Mouse (Mus musculus) myocyte (in vitro differentiated cells): ENCODE results near the gene Pdhx.

Source experiments
- CEBPB ChIP-seq: IDR thresholded peaks from 2 replicates; pipeline ENCODE4 v1.6.1; 2011; ENCODE audit warnings: mild to moderate bottlenecking, moderate library complexity; ENCODE audit not compliant: poor library complexity, insufficient read depth, severe bottlenecking
- MAX ChIP-seq: IDR thresholded peaks from one replicate; pipeline ENCODE4 v1.6.1; 2011; ENCODE audit warnings: low read depth, mild to moderate bottlenecking, control low read depth
- MYOG ChIP-seq, 3 experiments: IDR thresholded peaks; one replicate each; pipeline ENCODE4 v1.6.1; 2011; ENCODE audit warnings: control low read depth in 2 of 3, low read depth in 2 of 3, mild to moderate bottlenecking in 2 of 3; ENCODE audit not compliant: insufficient read length in 2 of 3, control insufficient read depth in 1 of 3, insufficient read depth in 1 of 3
- POLR2A ChIP-seq: IDR thresholded peaks from one replicate; pipeline ENCODE4 v1.6.1; 2011; ENCODE audit warnings: low read depth, mild to moderate bottlenecking, control low read depth, moderate library complexity; ENCODE audit not compliant: insufficient read length
- POLR2AphosphoS2 ChIP-seq: IDR thresholded peaks from one replicate; pipeline ENCODE4 v1.6.1; 2011; ENCODE audit warnings: low read depth, control low read depth; ENCODE audit not compliant: insufficient read length
- REST ChIP-seq: IDR thresholded peaks from one replicate; pipeline ENCODE4 v1.6.1; 2011; ENCODE audit warnings: mild to moderate bottlenecking, control low read depth, moderate library complexity; ENCODE audit not compliant: insufficient read depth, insufficient read length
- TCF12 ChIP-seq: IDR thresholded peaks from one replicate; pipeline ENCODE4 v1.6.1; 2011; ENCODE audit warnings: mild to moderate bottlenecking, control low read depth; ENCODE audit not compliant: poor library complexity, insufficient read depth, severe bottlenecking
- TCF3 ChIP-seq: IDR thresholded peaks from one replicate; pipeline ENCODE4 v1.6.1; 2011; ENCODE audit warnings: low read depth, control low read depth; ENCODE audit not compliant: insufficient read length
- USF1 ChIP-seq: IDR thresholded peaks from one replicate; pipeline ENCODE4 v1.6.1; 2011; ENCODE audit warnings: low read depth, mild to moderate bottlenecking, control low read depth, moderate library complexity

DNA sequence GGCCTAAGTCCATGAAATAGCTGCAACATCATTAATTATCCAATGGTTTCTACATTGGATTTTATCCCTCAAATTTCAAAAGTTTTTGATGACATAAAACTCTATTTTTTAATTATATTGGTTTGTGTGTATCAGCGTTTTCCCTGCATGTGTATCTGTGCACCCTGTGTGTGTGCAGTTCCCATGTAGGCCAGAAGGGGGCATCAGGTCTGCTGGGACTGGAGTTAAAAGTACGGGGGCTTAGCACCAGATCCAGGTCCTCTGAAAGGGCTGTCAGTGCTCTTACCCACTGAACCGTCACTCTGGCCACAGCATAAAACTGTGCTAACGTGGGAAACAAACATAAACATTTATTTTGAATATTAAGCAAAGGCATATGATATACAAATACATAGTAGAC is 14.8 kb upstream of the Pdhx start:
- TF ChIP-seq POLR2AphosphoS2 (no peak), USF1 (no peak), MYOG (IDR thresholded peaks at IDR 0.05; ENCODE audit: control insufficient read depth in 1 of 3, insufficient read depth in 1 of 3, insufficient read length in 2 of 3, low read depth in 2 of 3) (no peak), POLR2A (no peak), MAX (no peak), TCF12 (no peak), TCF3 (no peak), REST (no peak), CEBPB (no peak)
